Mouse (Mus musculus): Measurements from ENCODE around the gene Bckdha.

DNA sequence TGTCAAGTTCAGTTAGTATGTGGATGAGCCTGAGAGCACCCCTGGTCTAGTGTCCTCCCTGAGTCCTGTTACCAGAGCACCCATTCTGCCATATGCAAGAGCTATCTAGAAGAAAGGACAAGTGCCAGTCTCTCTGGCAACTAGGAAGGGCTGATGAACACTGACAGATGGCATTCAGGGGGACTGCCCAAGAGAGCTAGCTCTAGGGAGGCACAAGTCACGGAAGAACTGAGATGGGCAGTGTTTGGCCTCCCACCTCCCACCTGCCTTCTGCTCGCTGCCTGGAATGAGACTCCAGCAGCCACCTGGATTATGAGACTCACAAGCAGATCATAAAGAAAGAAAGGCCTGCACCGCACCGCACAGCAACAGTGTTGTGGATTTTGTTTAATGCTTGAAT, 19.0 kb downstream of the Bckdha start:
- TF ChIP-seq ZC3H11A (IDR thresholded peaks at IDR 0.05; ENCODE audit: borderline replicate concordance, low read depth, low read length): no peak
- no peak for TF ChIP-seq HCFC1 (IDR thresholded peaks at IDR 0.05; ENCODE audit: borderline replicate concordance, insufficient read depth, low read length)
- no peak for TF ChIP-seq CHD2 (IDR thresholded peaks at IDR 0.05; ENCODE audit: low read depth, low read length)
- TF ChIP-seq ZNF384 (IDR thresholded peaks at IDR 0.05; ENCODE audit: low read depth, low read length): no peak
